Mouse (Mus musculus): Measurements from ENCODE around the gene Tmem210. TPM values are rescaled to one million over a fixed set of nuclear protein-coding genes. Genes with fewer than 3 reads are reported as not detected.

Tmem210 gene
- polyA plus RNA-seq, 1 experiment from 2014 or later = not detected

DNA sequence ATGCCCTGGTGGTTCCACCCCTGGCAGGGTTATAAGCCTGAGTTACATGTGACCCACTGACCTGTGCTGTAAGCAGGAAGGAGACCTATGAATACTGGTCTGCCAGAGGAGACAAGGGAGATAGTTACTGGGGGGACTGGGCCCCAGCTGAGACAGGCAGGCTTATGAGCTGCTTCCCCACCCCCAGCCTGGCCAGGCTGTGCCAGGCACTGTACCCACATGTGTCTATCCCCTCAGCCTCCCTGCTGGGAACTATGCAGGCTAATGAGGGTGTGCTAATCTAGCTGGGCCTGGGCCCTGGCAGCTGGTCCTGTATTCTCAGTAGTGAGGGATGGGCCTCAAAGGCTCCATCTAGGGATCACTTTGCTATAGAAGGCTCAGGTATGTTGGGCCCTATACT is 20.7 kb upstream of the Tmem210 start:
- ATAC-seq (ENCODE audit: insufficient number of reproducible peaks, low FRiP score, low TSS enrichment, low read depth) = no peak
- H3K9ac ChIP-seq = no peak overlapping the region
- H3K27ac ChIP-seq = no peak overlapping the region
- peaks cover 47% of the 10 kb centered on the region for H3K4me1 ChIP-seq
- peaks cover 38% of the 10 kb centered on the region for H3K36me3 ChIP-seq
- no peaks in the 10 kb centered on the region for H3K9me3 ChIP-seq
- no peak overlapping the region for H3K4me2 ChIP-seq
- peaks cover 20% of the 10 kb centered on the region for H3K27me3 ChIP-seq
- no peak overlapping the region for H3K4me3 ChIP-seq

DNA sequence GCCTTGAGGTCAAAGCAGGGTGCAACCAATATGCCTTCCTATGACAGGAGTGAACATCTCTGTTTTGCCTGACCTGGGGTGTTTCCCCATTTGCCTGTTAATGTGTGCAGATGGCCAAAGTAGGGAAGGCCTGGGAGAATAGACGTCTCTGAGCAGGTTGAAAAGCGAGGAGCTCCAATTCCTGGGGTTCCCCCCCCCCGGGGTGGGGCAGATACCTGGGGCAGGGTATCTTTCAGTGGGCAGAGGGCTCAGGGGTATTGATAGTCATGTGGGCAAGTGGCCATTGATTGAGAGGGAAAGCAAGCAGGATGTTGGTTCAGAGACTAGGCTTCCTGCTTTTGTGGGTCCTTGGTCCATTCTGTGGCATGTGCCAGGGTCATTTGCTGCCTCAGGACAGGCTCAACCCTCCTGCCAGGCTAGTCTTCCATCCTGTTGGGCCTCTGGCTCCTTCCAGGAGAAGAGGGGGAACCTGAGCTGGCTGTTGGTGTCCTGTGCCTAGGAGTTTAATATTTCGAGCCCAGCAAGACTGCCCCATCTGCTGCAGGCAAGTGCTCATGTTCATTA is 20.1 kb upstream of the Tmem210 start:
- Histone ChIP-seq H3K4me2 (no peak overlapping the region), H3K27ac (no peak overlapping the region), H3K4me1 (peaks cover 47% of the 10 kb centered on the region), H3K4me3 (no peak overlapping the region), H3K9ac (no peak overlapping the region), H3K27me3 (peaks cover 20% of the 10 kb centered on the region), H3K36me3 (peaks cover 38% of the 10 kb centered on the region), H3K9me3 (no peaks in the 10 kb centered on the region)
- ATAC-seq (ENCODE audit: insufficient number of reproducible peaks, low FRiP score, low TSS enrichment, low read depth) = no peak
- 71% methylated on average over 4 of the region's 4 CpGs for WGBS

DNA sequence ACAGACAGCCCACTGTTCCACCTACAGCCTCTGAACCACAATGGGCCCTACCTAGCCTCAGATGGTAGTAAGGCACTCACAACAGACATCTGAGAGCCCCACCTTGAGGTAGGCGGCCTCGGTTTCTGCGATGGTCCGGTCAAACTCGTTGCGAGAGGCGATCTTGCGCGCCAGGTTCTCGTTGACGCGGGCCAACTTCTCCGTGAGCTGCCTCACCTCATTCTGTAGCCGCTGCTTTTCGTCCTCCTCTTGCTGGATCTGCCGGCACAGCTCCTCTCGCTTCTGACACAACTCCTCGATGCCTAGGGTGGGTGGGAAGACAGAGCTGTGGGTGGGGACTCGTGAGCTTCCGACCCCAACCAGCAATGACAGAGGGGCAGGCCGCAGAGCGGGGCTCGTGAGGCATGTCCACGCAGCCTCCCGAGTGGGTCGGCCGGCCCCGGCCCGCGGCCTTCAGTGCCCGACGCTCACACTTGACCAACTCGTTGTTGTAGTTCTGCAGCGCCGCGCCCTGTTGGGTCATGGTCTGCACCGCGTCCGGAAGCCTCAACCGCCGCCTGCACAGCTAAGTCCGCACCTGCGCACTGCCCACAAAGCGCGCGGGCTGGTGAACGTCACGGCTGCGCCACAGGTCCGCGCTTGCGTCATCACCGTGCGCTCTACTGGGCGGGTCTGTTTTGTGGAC is 16.0 kb upstream of the Tmem210 start, which contains the start of the genes Ssna1 and Anapc2:
Ssna1 (minus strand) TSS at position 612 of the 685 bp plus-strand sequence.
Anapc2 (plus strand) TSS at position 652 of the 685 bp plus-strand sequence.
- Histone ChIP-seq H3K4me2 (peak within 1 kb of the TSS; percentile 88), H3K4me1 (peaks cover 27% of the 10 kb centered on the region), H3K4me3 (peak within 1 kb of the TSS; percentile 91), H3K27me3 (no peaks in the 10 kb centered on the region), H3K36me3 (peaks cover 70% of the 10 kb centered on the region), H3K27ac (peak within 1 kb of the TSS; percentile 91), H3K9me3 (no peaks in the 10 kb centered on the region), H3K9ac (peak within 1 kb of the TSS; percentile 82)
- peak; percentile 93 for ATAC-seq (ENCODE audit: insufficient number of reproducible peaks, low FRiP score, low TSS enrichment, low read depth)
- WGBS = under 1% methylated on average over 55 of the region's 55 CpGs

DNA sequence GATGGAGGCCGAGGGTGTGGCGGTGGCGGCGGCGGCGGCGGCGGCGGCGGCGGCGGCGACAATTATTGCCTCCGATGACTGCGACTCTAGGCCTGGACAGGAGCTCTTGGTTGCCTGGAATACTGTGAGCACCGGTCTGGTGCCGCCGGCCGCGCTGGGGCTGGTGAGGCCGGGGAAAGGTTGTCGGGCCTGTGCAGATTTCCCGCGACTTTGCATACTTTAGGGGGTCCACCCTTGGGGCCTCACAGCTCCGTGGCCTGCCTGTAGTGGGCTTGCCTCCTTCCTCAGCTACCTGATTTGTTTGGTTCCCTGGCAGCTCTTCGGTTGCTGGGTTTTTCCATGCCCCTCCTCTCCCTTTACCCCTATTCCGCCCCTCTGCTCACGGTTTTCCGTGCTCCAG is 15.4 kb upstream of the Tmem210 start:
- no peak for ATAC-seq (ENCODE audit: insufficient number of reproducible peaks, low FRiP score, low TSS enrichment, low read depth)
- peak overlapping the region; percentile 91 for H3K27ac ChIP-seq

DNA sequence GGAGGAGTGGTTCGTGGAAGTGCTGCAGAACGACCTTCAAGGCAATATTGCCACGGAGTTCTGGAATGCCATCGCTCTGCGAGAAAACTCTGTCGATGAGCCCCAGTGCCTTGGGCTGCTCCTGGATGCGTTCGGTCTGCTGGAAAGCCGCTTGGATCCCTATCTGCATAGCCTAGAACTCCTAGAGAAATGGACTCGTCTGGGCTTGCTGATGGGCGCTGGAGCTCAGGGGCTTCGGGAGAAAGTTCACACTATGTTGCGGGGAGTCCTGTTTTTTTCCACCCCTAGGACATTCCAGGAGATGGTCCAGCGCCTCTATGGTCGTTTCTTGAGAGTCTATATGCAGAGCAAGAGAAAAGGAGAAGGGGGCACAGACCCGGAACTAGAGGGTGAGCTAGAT is 14.9 kb upstream of the Tmem210 start:
- Histone ChIP-seq H3K4me3 (peak overlapping the region; percentile 91), H3K4me1 (peaks cover 27% of the 10 kb centered on the region), H3K9ac (peak overlapping the region; percentile 82), H3K9me3 (no peaks in the 10 kb centered on the region), H3K36me3 (peaks cover 76% of the 10 kb centered on the region), H3K4me2 (peak overlapping the region; percentile 88), H3K27me3 (no peaks in the 10 kb centered on the region), H3K27ac (peak overlapping the region; percentile 91)
- no peak for ATAC-seq (ENCODE audit: insufficient number of reproducible peaks, low FRiP score, low TSS enrichment, low read depth)
- WGBS = 30% methylated on average over 16 of the region's 16 CpGs

More for the DNA sequence above, 15.4 kb upstream of the Tmem210 start:
- Histone ChIP-seq H3K9ac (peak overlapping the region; percentile 82), H3K27me3 (no peaks in the 10 kb centered on the region), H3K36me3 (peaks cover 76% of the 10 kb centered on the region), H3K4me2 (peak overlapping the region; percentile 88), H3K9me3 (no peaks in the 10 kb centered on the region), H3K4me3 (peak overlapping the region; percentile 91), H3K4me1 (peaks cover 27% of the 10 kb centered on the region)
- whole genome bisulfite sequencing = 0% methylated on average over 29 of the region's 29 CpGs

DNA sequence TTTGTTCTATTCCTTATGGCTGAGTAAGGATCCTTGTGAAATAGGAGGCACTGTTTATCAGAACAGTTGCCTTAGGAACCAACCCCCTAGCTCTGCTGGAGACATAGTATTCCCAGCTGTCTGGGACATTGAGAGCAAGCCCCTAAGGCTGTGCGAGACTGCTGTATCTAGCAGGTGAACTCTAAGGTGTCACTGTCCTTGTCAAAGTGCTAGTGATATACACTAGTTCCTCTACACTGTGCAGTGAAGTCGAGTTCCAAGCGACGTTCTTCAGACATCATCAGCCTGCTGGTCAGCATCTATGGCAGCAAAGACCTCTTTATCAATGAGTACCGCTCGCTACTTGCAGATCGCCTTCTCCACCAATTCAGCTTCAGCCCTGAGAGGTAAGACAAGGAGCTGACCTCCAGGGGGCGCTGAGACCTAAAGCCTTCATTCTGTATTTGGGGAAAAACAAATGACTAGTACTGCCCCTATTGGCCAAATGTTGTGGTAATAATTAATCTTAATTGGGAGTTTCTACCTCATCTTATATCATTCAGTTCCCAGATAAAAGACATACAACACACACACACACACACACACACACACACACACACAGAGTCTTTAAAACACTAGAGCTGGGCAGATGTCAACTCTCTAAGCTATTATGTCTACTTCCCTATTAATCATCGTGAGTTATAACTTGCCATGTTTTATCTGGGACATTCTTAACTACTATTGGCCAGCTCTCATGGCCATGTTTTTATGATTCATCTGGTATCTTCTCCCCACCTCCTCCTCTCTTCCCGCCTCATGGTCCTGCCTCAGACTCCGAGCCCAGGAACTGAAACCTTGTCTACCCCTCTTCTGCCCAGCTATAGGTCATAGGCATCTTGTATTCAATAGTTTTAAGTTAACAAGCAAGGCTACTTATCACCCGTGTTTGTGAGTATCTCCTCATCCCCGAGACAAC is 8.7 kb upstream of the Tmem210 start:
- WGBS = 64% methylated on average over 13 of the region's 13 CpGs
- H3K9ac ChIP-seq = no peak overlapping the region
- H3K4me1 ChIP-seq = no peaks in the 10 kb centered on the region
- ATAC-seq (ENCODE audit: insufficient number of reproducible peaks, low FRiP score, low TSS enrichment, low read depth) = 0 out of 2 replicates have a peak, but pooled peaks have one; percentile 24
- no peak overlapping the region for H3K27ac ChIP-seq
- no peak overlapping the region for H3K4me3 ChIP-seq
- no peaks in the 10 kb centered on the region for H3K27me3 ChIP-seq
- H3K9me3 ChIP-seq = no peaks in the 10 kb centered on the region
- peaks cover 96% of the 10 kb centered on the region for H3K36me3 ChIP-seq
- no peak overlapping the region for H3K4me2 ChIP-seq

DNA sequence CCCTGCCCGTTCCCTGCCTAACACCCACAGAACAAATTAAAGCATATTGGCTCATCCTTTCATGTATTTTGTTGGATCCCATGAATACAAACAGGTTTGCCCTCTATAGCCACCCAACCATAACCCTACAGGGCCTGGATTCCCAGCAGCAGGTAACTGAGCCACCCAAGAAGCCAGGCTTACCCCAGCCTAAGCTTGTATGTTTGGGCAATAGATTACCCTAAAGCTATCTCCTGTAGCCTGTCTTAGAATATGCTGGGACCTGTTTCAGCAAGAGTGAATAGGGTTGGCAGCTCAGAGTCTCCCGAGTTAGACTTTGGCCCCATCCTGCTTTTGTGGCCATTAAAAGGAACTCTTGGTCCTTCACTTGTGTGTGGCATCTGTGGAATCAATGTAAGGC is 2.4 kb upstream of the Tmem210 start:
- H3K36me3 ChIP-seq = peaks cover 53% of the 10 kb centered on the region
- WGBS = 83% methylated on average over 2 of the region's 2 CpGs

DNA sequence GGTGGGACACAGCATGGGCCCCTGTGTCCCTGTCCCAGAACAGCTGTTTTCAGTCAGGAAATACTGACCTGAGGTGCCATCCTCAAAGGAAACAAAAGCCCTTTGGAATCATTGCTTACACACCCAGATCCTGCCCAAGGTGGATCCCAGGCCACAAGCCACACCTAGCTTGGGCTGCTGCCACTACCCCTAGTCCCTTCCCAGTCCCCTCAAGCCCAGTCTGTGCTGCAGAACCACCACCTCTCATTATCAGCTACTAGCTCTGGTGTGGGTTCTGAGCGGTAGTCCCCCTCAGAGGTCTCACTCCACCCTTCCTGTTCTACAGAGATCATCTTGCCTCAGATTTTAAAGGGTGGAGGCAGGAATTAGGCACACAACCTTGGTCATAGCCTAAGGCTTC is 1.6 kb upstream of the Tmem210 start:
- no peaks in the 10 kb centered on the region for H3K9me3 ChIP-seq
- no peak overlapping the region for H3K4me3 ChIP-seq
- H3K36me3 ChIP-seq = peaks cover 45% of the 10 kb centered on the region
- H3K4me2 ChIP-seq = no peak overlapping the region; the same call in 1 of the 2 replicates
- peaks cover 45% of the 10 kb centered on the region for H3K4me1 ChIP-seq
- H3K27me3 ChIP-seq = peaks cover 46% of the 10 kb centered on the region
- peak overlapping the region; percentile 67 for H3K27ac ChIP-seq
- WGBS = 81% methylated on average over 1 of the region's 1 CpGs
- ATAC-seq (ENCODE audit: insufficient number of reproducible peaks, low FRiP score, low TSS enrichment, low read depth) = no peak
- no peak overlapping the region for H3K9ac ChIP-seq

More for the DNA sequence above, 2.4 kb upstream of the Tmem210 start:
- no peak overlapping the region for H3K9ac ChIP-seq
- peaks cover 38% of the 10 kb centered on the region for H3K4me1 ChIP-seq
- no peak overlapping the region for H3K4me3 ChIP-seq
- peaks cover 39% of the 10 kb centered on the region for H3K27me3 ChIP-seq
- 0 out of 2 replicates have a peak overlapping the region, but pooled peaks have one; percentile 38 for H3K27ac ChIP-seq
- ATAC-seq (ENCODE audit: insufficient number of reproducible peaks, low FRiP score, low TSS enrichment, low read depth) = no peak
- no peak overlapping the region for H3K4me2 ChIP-seq
- H3K9me3 ChIP-seq = no peaks in the 10 kb centered on the region

DNA sequence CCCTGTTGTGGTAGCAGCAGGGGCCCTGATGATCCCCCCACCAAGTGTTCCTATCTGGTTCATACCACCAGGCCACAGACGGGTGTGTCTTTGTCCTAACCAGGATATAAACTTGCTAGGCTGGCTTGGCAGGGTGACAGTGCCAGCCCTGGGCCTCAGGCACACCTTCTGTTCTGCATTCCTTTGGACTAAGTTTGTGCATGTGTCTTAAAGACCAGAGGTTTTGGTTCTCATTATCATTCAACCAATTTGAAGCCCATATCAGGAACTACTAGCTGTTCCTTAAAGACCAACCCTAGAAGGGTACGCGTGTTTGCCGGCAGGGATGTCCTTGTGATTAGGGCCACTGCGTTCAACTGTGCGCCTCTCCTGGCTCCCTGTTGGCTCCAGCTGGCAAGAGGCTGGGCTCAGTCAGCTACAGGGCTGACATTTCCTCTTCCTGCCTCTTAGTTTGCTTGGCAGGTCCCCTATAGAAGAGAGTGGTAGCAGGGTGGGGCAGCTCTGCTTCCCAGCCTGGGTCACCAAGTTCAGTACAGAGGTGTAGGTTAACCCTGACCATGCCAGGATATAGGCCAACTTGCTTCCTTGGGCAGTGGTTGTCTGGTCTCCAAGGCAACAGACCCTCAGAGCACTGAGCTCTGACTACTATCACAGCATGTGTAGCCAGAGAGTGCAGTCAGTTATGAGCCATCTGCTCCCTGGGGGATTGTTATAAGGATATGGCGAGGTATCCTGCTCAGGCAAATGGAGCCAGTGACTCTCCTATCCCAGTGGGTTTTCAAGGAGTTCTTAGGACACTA is 908 bp upstream of the Tmem210 start:
- Histone ChIP-seq H3K9ac (no peak overlapping the region), H3K4me3 (no peak overlapping the region), H3K36me3 (peaks cover 40% of the 10 kb centered on the region), H3K27ac (peak overlapping the region; percentile 67), H3K4me2 (peak overlapping the region; percentile 26; the same call in 1 of the 2 replicates), H3K9me3 (no peaks in the 10 kb centered on the region), H3K27me3 (peaks cover 54% of the 10 kb centered on the region), H3K4me1 (peaks cover 51% of the 10 kb centered on the region)
- 42% methylated on average over 7 of the region's 7 CpGs for WGBS
- no peak for ATAC-seq (ENCODE audit: insufficient number of reproducible peaks, low FRiP score, low TSS enrichment, low read depth)

DNA sequence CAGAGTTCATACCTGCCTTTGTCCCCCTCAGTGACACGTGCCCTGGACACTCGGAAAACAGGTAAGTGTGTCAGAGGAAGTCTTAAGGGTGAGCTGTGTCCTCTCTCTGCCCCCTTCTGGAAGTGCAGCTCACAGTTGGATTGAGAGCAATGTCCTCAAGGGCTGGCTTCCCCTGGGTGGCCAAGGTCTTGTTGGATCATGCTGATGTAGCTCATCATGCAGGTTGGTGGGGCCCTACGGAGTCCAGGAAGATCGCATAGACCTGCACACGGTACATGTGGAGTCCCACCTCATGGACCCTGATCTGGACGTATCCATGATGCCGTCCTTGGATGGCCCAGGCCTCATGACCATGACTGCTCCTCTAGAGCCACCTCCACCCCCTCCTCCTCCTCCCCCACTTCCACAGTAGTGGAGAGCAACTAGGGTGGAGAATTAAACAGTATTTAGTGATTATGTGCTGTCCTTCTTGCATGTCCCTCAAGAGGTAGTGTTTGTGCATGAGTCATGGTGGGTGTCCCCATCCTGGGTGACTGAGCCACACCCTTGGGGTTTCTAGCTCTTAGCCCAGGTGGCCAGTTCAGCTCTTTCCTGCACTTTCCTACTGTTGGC is 895 bp downstream of the Tmem210 start:
- H3K9me3 ChIP-seq = no peaks in the 10 kb centered on the region
- no peak overlapping the region for H3K27ac ChIP-seq
- peaks cover 59% of the 10 kb centered on the region for H3K4me1 ChIP-seq
- peaks cover 22% of the 10 kb centered on the region for H3K36me3 ChIP-seq
- ATAC-seq (ENCODE audit: insufficient number of reproducible peaks, low FRiP score, low TSS enrichment, low read depth) = no peak
- 86% methylated on average over 7 of the region's 7 CpGs for WGBS
- H3K27me3 ChIP-seq = peaks cover 72% of the 10 kb centered on the region
- no peak overlapping the region for H3K4me3 ChIP-seq
- no peak overlapping the region for H3K4me2 ChIP-seq
- H3K9ac ChIP-seq = no peak overlapping the region

DNA sequence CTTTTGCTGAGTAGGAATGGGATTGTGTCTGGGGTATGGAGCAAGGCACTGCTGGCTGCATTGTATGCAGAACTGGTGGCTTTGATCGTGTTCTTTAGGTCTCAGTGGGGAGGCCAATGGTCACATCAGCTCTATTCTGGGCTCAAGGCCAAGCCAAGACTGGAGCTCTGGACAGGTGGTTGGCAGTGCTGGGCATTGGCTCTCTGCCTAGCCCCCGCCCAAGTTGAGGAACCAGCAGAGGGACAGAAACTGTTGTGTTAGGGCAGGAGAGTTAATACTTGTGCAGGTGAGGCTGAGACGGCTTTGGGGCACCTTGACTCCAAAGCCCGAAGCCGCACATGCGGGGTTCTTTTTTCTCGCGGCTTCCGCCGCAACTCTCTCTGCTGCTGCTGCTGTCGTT is 1.7 kb downstream of the Tmem210 start, which contains the start of gene Lrrc26:
Lrrc26 (plus strand) TSS at position 265 of the 400 bp plus-strand sequence.
- no peaks in the 10 kb centered on the region for H3K9me3 ChIP-seq
- peaks cover 14% of the 10 kb centered on the region for H3K36me3 ChIP-seq
- H3K27me3 ChIP-seq = peaks cover 80% of the 10 kb centered on the region
- 7% methylated on average over 11 of the region's 11 CpGs for WGBS
- peaks cover 59% of the 10 kb centered on the region for H3K4me1 ChIP-seq
- peak within 1 kb of the TSS; percentile 42 for H3K4me2 ChIP-seq
- no peak within 1 kb of the TSS for H3K9ac ChIP-seq
- peak within 1 kb of the TSS; percentile 27 for H3K4me3 ChIP-seq
- ATAC-seq (ENCODE audit: insufficient number of reproducible peaks, low FRiP score, low TSS enrichment, low read depth) = no peak
- no peak within 1 kb of the TSS for H3K27ac ChIP-seq

Measured in limb, embryonic 15.5 days (tissue).